ENCODE assay signal across 8 mouse cellular contexts in genomic region chr12:71830139-71830538, GRCm38 (mm10). TPM values are rescaled to one million over a fixed set of nuclear protein-coding genes. Genes with fewer than 3 reads are reported as not detected.
A peak's percentile ranks its signal among the peaks of the same experiment; 100 is the strongest.
DNase-seq lines count a peak whose midpoint lies in the region; ATAC-seq lines count a peak whose summit lies in the region.

No protein-coding gene starts in this region.

- peak overlapping the region; percentile 94 for H3K4me3 ChIP-seq in liver, embryonic 11.5 days (ENCODE audit: low read depth, low read length)

- peak overlapping the region; percentile 86 for H3K27ac ChIP-seq in liver, embryonic 11.5 days (ENCODE audit: low read depth, low read length)

- H3K36me3 ChIP-seq in liver, embryonic 11.5 days (ENCODE audit: control insufficient read depth, insufficient read depth, low read length) = no peaks in the 10 kb centered on the region

- H3K4me2 ChIP-seq in liver, embryonic 11.5 days = peak overlapping the region; percentile 81

- no peaks in the 10 kb centered on the region for H3K9me3 ChIP-seq in liver, embryonic 11.5 days (ENCODE audit: control insufficient read depth, low read length)

- DNase-seq in CD4-positive, CD25-positive, alpha-beta regulatory T cell, adult 2 months (ENCODE audit: low read depth, low spot score) = peak; percentile 33
- DNase-seq in 416B (ENCODE audit: low read depth) = peak; percentile 49
- DNase-seq in liver, embryonic 11.5 days (ENCODE audit: low spot score) = no peak
- no peak for DNase-seq in cerebellum, postnatal 10 days
- no peak for DNase-seq in kidney, postnatal 36 days

- H3K9ac ChIP-seq in liver, embryonic 11.5 days (ENCODE audit: low read depth, low read length) = peak overlapping the region; percentile 74

- no peaks in the 10 kb centered on the region for H3K27me3 ChIP-seq in liver, embryonic 11.5 days (replicated peaks; ENCODE audit: control insufficient read depth, insufficient read depth, low read length)

- 9% methylated on average over 10 of the region's 10 CpGs for WGBS in liver, embryonic 11.5 days

- peaks cover 26% of the 10 kb centered on the region for H3K4me1 ChIP-seq in liver, embryonic 11.5 days (replicated peaks; ENCODE audit: control insufficient read depth, insufficient read depth, low read length)

- ATAC-seq in CD4-positive, CD25-positive, alpha-beta regulatory T cell, adult 4 months = no peak
- peak; percentile 37 for ATAC-seq in erythroid progenitor cell, adult 5-6 weeks (replicated peaks; ENCODE audit: low FRiP score, poor library complexity, severe bottlenecking)
- peak; percentile 38; the same call in 1 of the 2 replicates for ATAC-seq in liver, embryonic 11.5 days (replicated peaks; ENCODE audit: low FRiP score)
- no peak for ATAC-seq in inflammation-experienced regulatory T-cells, adult 6 months

RNA-seq across cellular contexts. Expression of gene Daam1, which starts 0.7 kb away (rescaled TPM):
- polyA plus RNA-seq in CD4-positive, CD25-positive, alpha-beta regulatory T cell, adult 4 months (2017; shearing (Covaris generic)) = 1 to 10 TPM; 1.8 to 3.0 TPM
- 63.8 and 75.5 TPM in 2 replicates for total RNA-seq in erythroid progenitor cell, adult 5-6 weeks (2015; ENCODE audit: low replicate concordance)
- total RNA-seq in erythroid progenitor cell, adult 5-6 weeks (2017; ENCODE audit: low replicate concordance) = 78.1 and 90.7 TPM in 2 replicates
- 15.2 and 16.4 TPM in 2 replicates for polyA plus RNA-seq in liver, embryonic 11.5 days (2014; fragmentation: Nextera tagmentation; extraction: Ambion mirVana)
- 1 to 10 TPM; 1.4 to 3.0 (median 1.6) TPM for polyA plus RNA-seq in inflammation-experienced regulatory T-cells, adult 6 months (2017; shearing (Covaris generic))

Comparison
In these comparisons a context has a peak if more than half of its experiments do, and no peak if none do; other contexts are left out.
1. DNase-seq: peak in CD4-positive, CD25-positive, alpha-beta regulatory T cell, adult 2 months (single experiment) and 416B (single experiment); none in liver, embryonic 11.5 days (single experiment), cerebellum, postnatal 10 days (0 of 2) and kidney, postnatal 36 days (0 of 2).
2. ATAC-seq: peak in erythroid progenitor cell, adult 5-6 weeks (single experiment) and liver, embryonic 11.5 days (single experiment); none in CD4-positive, CD25-positive, alpha-beta regulatory T cell, adult 4 months (single experiment) and inflammation-experienced regulatory T-cells, adult 6 months (single experiment).